Mouse (Mus musculus): ENCODE data around the gene Ptgs2. TPM values are rescaled to one million over a fixed set of nuclear protein-coding genes. Genes with fewer than 3 reads are reported as not detected.

Gene Ptgs2
- polyA plus RNA-seq, 1 experiment from 2014 or later, result 0.06 TPM

Small RNAs within 50 kb of the gene (microRNA-seq; reads per million reads assigned to microRNA genes)
- gene Gm44329, result not detected

Other genes starting within 250 kb of the Ptgs2 start
- gene Pla2g4a, start 138.7 kb upstream of the Ptgs2 start, polyA plus RNA-seq (2016; fragmentation: Nextera tagmentation; extraction: Ambion mirVana), result 3.0 and 3.1 TPM in 2 replicates
- not detected in 2 replicates for gene Pdc, start 219.4 kb downstream of the Ptgs2 start, polyA plus RNA-seq (2016; fragmentation: Nextera tagmentation; extraction: Ambion mirVana)